Mouse (Mus musculus) cerebellum, adult 2 months (tissue): ENCODE measurements around the gene Wdr46.

ENCODE experiments used
- CTCF ChIP-seq: fragments of 200-500 bp; IDR thresholded peaks from 2 replicates; pipeline ENCODE4 v1.5.1; 2011; ENCODE audit warnings: low read depth, mild to moderate bottlenecking, control low read depth, low read length, moderate library complexity, borderline replicate concordance; ENCODE audit not compliant: insufficient read depth
- POLR2A ChIP-seq: fragments of 200-500 bp; IDR thresholded peaks from 2 replicates; pipeline ENCODE4 v1.6.1; 2011; ENCODE audit warnings: low read length, control low read depth, borderline replicate concordance; ENCODE audit not compliant: insufficient read depth

GRCm38 (mm10) chr17:33931947-33932346 is 8.5 kb upstream of the Wdr46 start:
- TF ChIP-seq CTCF = no peak
- TF ChIP-seq POLR2A = no peak
